Mouse (Mus musculus) cerebral cortex, adult 2 months (tissue): ENCODE results near the gene Olfr1367.

Experiments
- WGBS: fragments of 180-500 bp; shearing (Covaris S2); methylation state at CpG from one replicate; pipeline ENCODE4 v1.1.7; 2018; 5-methylcytosine and 5-hydroxymethylcytosine counted together

The Olfr1367 gene

DNA sequence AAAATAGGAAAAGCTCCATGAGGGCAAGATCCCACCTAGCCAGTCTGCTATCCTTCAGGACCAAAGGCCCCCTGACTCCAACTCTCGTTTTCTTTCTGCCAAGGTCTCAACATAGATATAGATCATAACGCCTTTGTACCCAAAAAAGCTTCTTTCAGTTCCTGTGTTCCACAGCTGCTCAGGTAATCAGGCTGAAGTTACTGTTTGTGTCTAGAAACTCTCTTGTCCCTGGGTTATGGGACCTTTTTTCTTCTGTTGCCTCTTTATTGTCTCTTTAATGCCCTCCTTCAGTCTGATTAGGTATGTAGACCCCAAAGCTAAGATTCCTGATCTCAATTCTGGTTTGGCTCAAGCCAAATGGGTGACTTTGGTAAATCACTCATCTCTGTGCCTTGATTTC, 50.8 kb downstream of the Olfr1367 start:
- WGBS = 88% methylated on average over 2 of the region's 2 CpGs
